Mouse (Mus musculus): ENCODE results near the gene Tubb4b.

GRCm38 (mm10) chr2:25252331-25252730 is 27.8 kb upstream of the Tubb4b start:
- peak; percentile 36; the same call in 1 of the 2 replicates for TF ChIP-seq CTCF (IDR thresholded peaks at IDR 0.05; ENCODE audit: low read depth, low read length)
- TF ChIP-seq POLR2A (IDR thresholded peaks at IDR 0.05; ENCODE audit: extremely low read depth, insufficient read depth, low read length), result no peak

Data from liver, adult 2 months (tissue).